Mouse (Mus musculus): ENCODE results near the gene Arhgap31. TPM values are rescaled to one million over a fixed set of nuclear protein-coding genes. Genes with fewer than 3 reads are reported as not detected.
"Not testable (repeated sequence)": the region's sequence is repeated elsewhere in the genome, so short reads cannot be mapped to it uniquely, and the experiment has no call there.

Gene Arhgap31
- polyA plus RNA-seq, 1 experiment from 2014 or later, result 8.8 TPM

DNA sequence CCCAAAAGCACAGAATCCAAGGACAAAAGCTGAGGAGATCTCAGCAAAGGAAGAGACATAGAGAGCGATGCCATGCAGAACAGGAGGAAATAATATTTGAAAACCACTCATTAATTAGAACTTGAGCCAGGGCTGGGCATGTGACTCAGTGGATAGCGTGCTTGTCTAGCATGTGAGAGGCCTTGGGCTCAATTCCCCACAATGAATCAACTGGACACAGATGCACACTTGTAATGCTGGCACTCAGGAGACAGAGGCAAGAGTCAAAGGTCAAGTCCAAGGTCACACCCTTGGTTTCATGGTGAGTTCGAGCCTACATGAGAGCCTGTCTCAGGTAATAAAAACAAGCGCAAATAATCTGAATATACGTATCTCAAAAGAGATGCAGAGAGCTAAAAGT is 15.5 kb downstream of the Arhgap31 start:
- Histone ChIP-seq H3K9me3 (no peaks in the 10 kb centered on the region), H3K4me2 (no peak overlapping the region), H3K27me3 (no peaks in the 10 kb centered on the region), H3K9ac (no peak overlapping the region), H3K36me3 (replicated peaks) (no peaks in the 10 kb centered on the region), H3K4me3 (replicated peaks) (no peak overlapping the region), H3K27ac (no peak overlapping the region), H3K4me1 (peaks cover 11% of the 10 kb centered on the region)
- ATAC-seq (ENCODE audit: low FRiP score), result no peak
- 90% methylated on average over 5 of the region's 5 CpGs for WGBS

DNA sequence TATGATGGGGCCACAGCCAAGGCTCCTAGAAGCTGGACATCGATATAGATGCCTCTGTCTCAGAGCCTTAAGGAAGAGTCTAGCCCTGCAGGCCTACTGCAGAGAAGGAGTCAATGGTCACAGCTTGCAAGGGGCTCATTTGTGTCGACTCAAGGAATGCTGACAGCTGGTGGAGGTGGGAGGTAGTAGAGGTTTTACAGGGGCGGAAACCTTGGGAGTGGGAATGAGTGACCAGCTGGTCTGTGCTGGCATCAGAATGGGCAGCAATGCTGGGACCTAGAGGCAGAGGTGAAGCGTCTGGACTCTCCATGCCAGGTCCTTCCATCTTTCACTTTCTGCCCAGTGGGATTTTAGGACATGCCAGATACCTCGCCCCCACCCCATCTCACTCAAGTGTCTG is 17.5 kb downstream of the Arhgap31 start:
- WGBS, result 83% methylated on average over 5 of the region's 5 CpGs

GRCm38 (mm10) chr16:38694906-38695540 is 18.1 kb downstream of the Arhgap31 start:
- no peak for ATAC-seq (ENCODE audit: low FRiP score)
- no peaks in the 10 kb centered on the region for H3K27me3 ChIP-seq
- H3K4me2 ChIP-seq, result no peak overlapping the region
- H3K9ac ChIP-seq, result no peak overlapping the region
- H3K4me1 ChIP-seq, result no peaks in the 10 kb centered on the region
- H3K27ac ChIP-seq, result no peak overlapping the region
- 92% methylated on average over 6 of the region's 6 CpGs for WGBS
- H3K36me3 ChIP-seq (replicated peaks), result no peaks in the 10 kb centered on the region
- no peaks in the 10 kb centered on the region for H3K9me3 ChIP-seq
- H3K4me3 ChIP-seq (replicated peaks), result no peak overlapping the region

More for the DNA sequence above, 17.5 kb downstream of the Arhgap31 start:
- Histone ChIP-seq H3K27ac (no peak overlapping the region), H3K9ac (no peak overlapping the region), H3K4me1 (no peaks in the 10 kb centered on the region), H3K4me2 (no peak overlapping the region), H3K27me3 (no peaks in the 10 kb centered on the region), H3K4me3 (replicated peaks) (no peak overlapping the region), H3K36me3 (replicated peaks) (no peaks in the 10 kb centered on the region), H3K9me3 (no peaks in the 10 kb centered on the region)
- no peak for ATAC-seq (ENCODE audit: low FRiP score)

- Histone ChIP-seq H3K27ac (no peak overlapping the region), H3K27me3 (no peaks in the 10 kb centered on the region), H3K4me1 (no peaks in the 10 kb centered on the region), H3K9ac (no peak overlapping the region), H3K36me3 (replicated peaks) (no peaks in the 10 kb centered on the region), H3K9me3 (no peaks in the 10 kb centered on the region), H3K4me2 (no peak overlapping the region), H3K4me3 (replicated peaks) (no peak overlapping the region)
- no peak for ATAC-seq (ENCODE audit: low FRiP score)
- 92% methylated on average over 5 of the region's 5 CpGs for WGBS
These were observed 22.6 kb downstream of the Arhgap31 start for GRCm38 (mm10) chr16:38690501-38690900.

- no peak overlapping the region for H3K4me3 ChIP-seq (replicated peaks)
- no peaks in the 10 kb centered on the region for H3K36me3 ChIP-seq (replicated peaks)
- H3K9me3 ChIP-seq, result no peaks in the 10 kb centered on the region
- H3K4me2 ChIP-seq, result no peak overlapping the region
- 88% methylated on average over 10 of the region's 10 CpGs for WGBS
- ATAC-seq (ENCODE audit: low FRiP score), result no peak
- no peak overlapping the region for H3K9ac ChIP-seq
- H3K4me1 ChIP-seq, result no peaks in the 10 kb centered on the region
- no peak overlapping the region for H3K27ac ChIP-seq
- no peaks in the 10 kb centered on the region for H3K27me3 ChIP-seq
These were observed 23.3 kb downstream of the Arhgap31 start for GRCm38 (mm10) chr16:38689786-38690185.

DNA sequence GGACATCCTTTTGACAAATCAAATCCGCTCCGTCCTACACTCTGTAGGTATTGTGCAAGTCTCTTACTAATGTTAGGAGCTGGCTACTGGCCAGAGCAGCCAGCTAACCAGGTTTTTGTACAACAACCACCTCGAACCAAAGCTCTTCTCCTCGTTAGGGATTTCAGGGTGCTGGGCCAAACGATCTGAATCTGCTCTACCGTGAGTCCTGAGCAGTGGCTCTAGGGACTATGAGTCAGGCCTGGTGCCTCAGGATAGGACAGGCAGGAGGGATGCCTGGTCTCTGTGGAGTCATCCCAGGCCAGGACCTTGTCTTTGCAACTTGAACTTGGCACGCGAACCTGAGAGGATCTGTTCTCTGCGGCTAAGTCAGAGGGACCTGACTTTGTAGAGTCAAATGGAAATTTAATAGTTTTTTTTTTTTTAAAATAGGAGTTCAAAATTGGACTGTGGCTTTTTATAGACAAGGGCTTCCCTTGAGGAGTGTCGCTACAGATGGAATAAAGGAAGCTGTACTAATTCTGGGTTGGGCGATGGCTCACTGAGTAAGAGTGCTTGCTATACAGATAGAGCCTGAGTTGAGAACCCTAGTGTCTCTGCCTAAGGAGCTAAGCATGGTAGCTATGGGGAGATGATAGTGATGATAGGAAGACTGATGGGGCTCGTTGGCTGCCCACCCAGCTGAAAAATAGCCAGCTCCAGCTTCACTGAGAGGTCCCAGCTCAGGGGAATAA is 24.4 kb downstream of the Arhgap31 start:
- Histone ChIP-seq H3K4me3 (replicated peaks) (no peak overlapping the region), H3K9ac (no peak overlapping the region), H3K9me3 (no peaks in the 10 kb centered on the region), H3K27me3 (no peaks in the 10 kb centered on the region), H3K4me1 (no peaks in the 10 kb centered on the region), H3K4me2 (no peak overlapping the region), H3K27ac (no peak overlapping the region), H3K36me3 (replicated peaks) (no peaks in the 10 kb centered on the region)
- ATAC-seq (ENCODE audit: low FRiP score), result no peak
- 80% methylated on average over 12 of the region's 12 CpGs for WGBS

GRCm38 (mm10) chr16:38687673-38688072 is 25.4 kb downstream of the Arhgap31 start:
- H3K9me3 ChIP-seq, result no peaks in the 10 kb centered on the region
- no peak overlapping the region for H3K4me2 ChIP-seq
- no peaks in the 10 kb centered on the region for H3K36me3 ChIP-seq (replicated peaks)
- no peaks in the 10 kb centered on the region for H3K27me3 ChIP-seq
- no peak overlapping the region for H3K27ac ChIP-seq
- no peak overlapping the region for H3K9ac ChIP-seq
- H3K4me3 ChIP-seq (replicated peaks), result no peak overlapping the region
- 80% methylated on average over 6 of the region's 6 CpGs for WGBS
- no peak for ATAC-seq (ENCODE audit: low FRiP score)
- H3K4me1 ChIP-seq, result 0 out of 2 replicates have a peak, but pooled peaks cover 3% of the 10 kb centered on the region

- Histone ChIP-seq H3K27me3 (no peaks in the 10 kb centered on the region), H3K36me3 (replicated peaks) (no peaks in the 10 kb centered on the region), H3K4me2 (no peak overlapping the region), H3K4me1 (0 out of 2 replicates have a peak, but pooled peaks cover 3% of the 10 kb centered on the region), H3K27ac (no peak overlapping the region), H3K4me3 (replicated peaks) (no peak overlapping the region), H3K9me3 (no peaks in the 10 kb centered on the region), H3K9ac (no peak overlapping the region)
- ATAC-seq (ENCODE audit: low FRiP score), result no peak
- 70% methylated on average over 7 of the region's 7 CpGs for WGBS
These were observed 30.0 kb downstream of the Arhgap31 start for GRCm38 (mm10) chr16:38683094-38683493.

- Histone ChIP-seq H3K36me3 (replicated peaks) (no peaks in the 10 kb centered on the region), H3K4me3 (replicated peaks) (no peak overlapping the region), H3K27ac (no peak overlapping the region), H3K9me3 (no peaks in the 10 kb centered on the region), H3K4me2 (no peak overlapping the region), H3K27me3 (no peaks in the 10 kb centered on the region), H3K4me1 (0 out of 2 replicates have a peak, but pooled peaks cover 3% of the 10 kb centered on the region), H3K9ac (no peak overlapping the region)
- ATAC-seq (ENCODE audit: low FRiP score), result no peak
- 92% methylated on average over 2 of the region's 2 CpGs for WGBS
These were observed 31.8 kb downstream of the Arhgap31 start for GRCm38 (mm10) chr16:38681313-38681712.

GRCm38 (mm10) chr16:38679431-38680021 is 33.5 kb downstream of the Arhgap31 start:
- 58% methylated on average over 12 of the region's 12 CpGs for WGBS
- ATAC-seq (ENCODE audit: low FRiP score), result no peak
- Histone ChIP-seq H3K4me2 (no peak overlapping the region), H3K27ac (no peak overlapping the region), H3K36me3 (replicated peaks) (no peaks in the 10 kb centered on the region), H3K9ac (no peak overlapping the region), H3K4me1 (0 out of 2 replicates have a peak, but pooled peaks cover 3% of the 10 kb centered on the region), H3K4me3 (replicated peaks) (no peak overlapping the region), H3K9me3 (no peaks in the 10 kb centered on the region), H3K27me3 (no peaks in the 10 kb centered on the region)

DNA sequence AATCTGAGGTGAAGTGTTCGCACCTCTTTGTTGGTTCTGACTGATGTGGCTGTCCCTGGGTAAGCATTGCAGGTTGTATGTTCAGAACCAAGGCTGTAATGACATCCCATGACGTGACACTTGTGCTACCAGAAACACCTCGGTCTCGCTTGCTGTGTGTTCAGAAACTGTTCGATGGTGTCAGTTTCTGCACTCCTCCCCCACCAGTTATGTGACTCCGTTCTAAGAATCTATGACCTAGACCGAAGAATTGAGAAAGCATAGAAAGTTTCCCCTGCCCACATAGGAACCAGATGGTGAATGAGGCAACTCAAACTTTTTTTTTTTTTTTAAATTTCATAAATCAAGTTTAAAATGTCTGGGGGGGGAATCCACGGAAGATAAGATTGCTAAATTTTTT is 34.2 kb downstream of the Arhgap31 start:
- WGBS, result 84% methylated on average over 8 of the region's 8 CpGs
- no peak overlapping the region for H3K4me2 ChIP-seq
- H3K9ac ChIP-seq, result no peak overlapping the region
- no peak overlapping the region for H3K4me3 ChIP-seq (replicated peaks)
- no peaks in the 10 kb centered on the region for H3K36me3 ChIP-seq (replicated peaks)
- H3K27me3 ChIP-seq, result no peaks in the 10 kb centered on the region
- no peak overlapping the region for H3K27ac ChIP-seq
- no peaks in the 10 kb centered on the region for H3K9me3 ChIP-seq
- no peak for ATAC-seq (ENCODE audit: low FRiP score)
- H3K4me1 ChIP-seq, result peaks cover 5% of the 10 kb centered on the region; the same call in 1 of the 2 replicates

- not testable (repeated sequence) for H3K9me3 ChIP-seq; ATAC-seq (ENCODE audit: low FRiP score); H3K4me2 ChIP-seq; H3K4me1 ChIP-seq; H3K9ac ChIP-seq; H3K36me3 ChIP-seq (replicated peaks); H3K4me3 ChIP-seq (replicated peaks); H3K27me3 ChIP-seq; H3K27ac ChIP-seq
- WGBS, result 88% methylated on average over 2 of the region's 2 CpGs
These were observed 35.1 kb downstream of the Arhgap31 start for GRCm38 (mm10) chr16:38677941-38678340.

Data from forebrain, embryonic 12.5 days (tissue).